Mouse (Mus musculus) mouse trophoblast stem cell (cell line): ENCODE measurements at regions not wholly inside any gene's neighbourhood (a gene's known extent, or its start where the extent isn't known, plus 50 kb on each side); places are given as distances from the start of the nearest gene placed in this dataset.
"Not testable (repeated sequence)": the region's sequence is repeated elsewhere in the genome, so short reads cannot be mapped to it uniquely, and the experiment has no call there.

Experiments used
- in situ Hi-C, 2 experiments: fragments of 300-500 bp; cut with MseI, MboI; formaldehyde crosslinking; loops; 2 replicates in 1 of 2; 3 replicates in 1 of 2; pipeline ENCODE4 v1.15.1; 2025

GRCm38 (mm10) chr1:83970641-83971285 lies 393.2 kb downstream of the Pid1 start:
- in situ Hi-C loops, result no loop called here

- in situ Hi-C loops, result not testable (repeated sequence)
Measured at GRCm38 (mm10) chr1:83964631-83965030, 399.3 kb downstream of the Pid1 start.

- in situ Hi-C loops, result no loop called here
Measured at GRCm38 (mm10) chr1:83961761-83962160, 402.2 kb downstream of the Pid1 start.

- in situ Hi-C loops, result no loop called here
Measured at GRCm38 (mm10) chr1:83959756-83960155, 404.2 kb downstream of the Pid1 start.

GRCm38 (mm10) chr1:83922900-83923299 lies 441.1 kb downstream of the Pid1 start:
- in situ Hi-C loops, result no loop called here

- in situ Hi-C loops, result no loop called here
Measured at GRCm38 (mm10) chr1:83915454-83915853, 448.5 kb downstream of the Pid1 start.

- in situ Hi-C loops, result no loop called here
Measured at GRCm38 (mm10) chr1:83907347-83907746, 456.6 kb downstream of the Pid1 start.

GRCm38 (mm10) chr1:83906906-83907305 lies 457.1 kb downstream of the Pid1 start:
- in situ Hi-C loops, result no loop called here

- in situ Hi-C loops, result no loop called here
Measured at GRCm38 (mm10) chr1:83900135-83900534, 463.8 kb downstream of the Pid1 start.

GRCm38 (mm10) chr1:83896650-83897049 lies 467.3 kb downstream of the Pid1 start:
- in situ Hi-C loops, result no loop called here

- in situ Hi-C loops, result no loop called here
Measured at GRCm38 (mm10) chr1:83879109-83879399, 471.1 kb upstream of the Sphkap start.

- in situ Hi-C loops, result no loop called here
Measured at GRCm38 (mm10) chr1:83878330-83879108, 470.5 kb upstream of the Sphkap start.

- in situ Hi-C loops, result no loop called here
Measured at GRCm38 (mm10) chr1:83870853-83871567, 463.0 kb upstream of the Sphkap start.

- in situ Hi-C loops, result no loop called here
Measured at GRCm38 (mm10) chr1:83869046-83869445, 461.0 kb upstream of the Sphkap start.

GRCm38 (mm10) chr1:83862541-83862940 lies 454.5 kb upstream of the Sphkap start:
- in situ Hi-C loops, result no loop called here

GRCm38 (mm10) chr1:83862128-83862527 lies 454.1 kb upstream of the Sphkap start:
- in situ Hi-C loops, result no loop called here

- in situ Hi-C loops, result no loop called here
Measured at GRCm38 (mm10) chr1:83859732-83860424, 451.9 kb upstream of the Sphkap start.

GRCm38 (mm10) chr1:83853996-83854395 lies 446.0 kb upstream of the Sphkap start:
- in situ Hi-C loops, result no loop called here

GRCm38 (mm10) chr1:83851081-83851480 lies 443.1 kb upstream of the Sphkap start:
- in situ Hi-C loops, result no loop called here

GRCm38 (mm10) chr1:83848414-83848813 lies 440.4 kb upstream of the Sphkap start:
- in situ Hi-C loops, result no loop called here

GRCm38 (mm10) chr1:83847992-83848391 lies 440.0 kb upstream of the Sphkap start:
- in situ Hi-C loops, result no loop called here

- in situ Hi-C loops, result no loop called here
Measured at GRCm38 (mm10) chr1:83844827-83845379, 436.9 kb upstream of the Sphkap start.
